Mouse (Mus musculus) lung, adult 2 months (tissue): ENCODE data around the gene Rreb1. TPM values are rescaled to one million over a fixed set of nuclear protein-coding genes. Genes with fewer than 3 reads are reported as not detected.

Experiments
- DNase-seq: peaks from one replicate; pipeline ENCODE4 v3.0.0; 2022
- H3K4me1 ChIP-seq: fragments of 200-500 bp; 2 replicates; pipeline ENCODE4 v1.6.1; 2011; ENCODE audit warnings: low read length; ENCODE audit not compliant: control insufficient read depth, insufficient read depth
- H3K4me3 ChIP-seq: fragments of 200-500 bp; replicated peaks from 2 replicates; pipeline ENCODE3; 2011; ENCODE audit warnings: low read depth, mild to moderate bottlenecking, control low read depth, low read length; ENCODE audit errors: extremely low read depth
- CTCF ChIP-seq: fragments of 200-500 bp; IDR thresholded peaks from 2 replicates; pipeline ENCODE4 v1.5.1; 2011; ENCODE audit warnings: mild to moderate bottlenecking, low read length, control low read depth; ENCODE audit not compliant: insufficient read depth
- POLR2A ChIP-seq: fragments of 200-500 bp; IDR thresholded peaks from 2 replicates; pipeline ENCODE4 v1.6.1; 2011; ENCODE audit warnings: low read depth, mild to moderate bottlenecking, control low read depth, low read length, borderline replicate concordance; ENCODE audit errors: extremely low read depth
- WGBS: fragments of 180-500 bp; shearing (Covaris S2); methylation state at CpG from one replicate; pipeline ENCODE4 v1.1.7; 2018; 5-methylcytosine and 5-hydroxymethylcytosine counted together
- polyA plus RNA-seq: library from polyadenylated mRNA; depleted of rRNA; stranded (reverse); fragments of >200 nt; gene quantifications from 2 replicates; pipeline ENCODE4 v1.2.3, GENCODE M21; 2012

The Rreb1 gene
- polyA plus RNA-seq, 1 experiment, result 23.7 TPM

DNA sequence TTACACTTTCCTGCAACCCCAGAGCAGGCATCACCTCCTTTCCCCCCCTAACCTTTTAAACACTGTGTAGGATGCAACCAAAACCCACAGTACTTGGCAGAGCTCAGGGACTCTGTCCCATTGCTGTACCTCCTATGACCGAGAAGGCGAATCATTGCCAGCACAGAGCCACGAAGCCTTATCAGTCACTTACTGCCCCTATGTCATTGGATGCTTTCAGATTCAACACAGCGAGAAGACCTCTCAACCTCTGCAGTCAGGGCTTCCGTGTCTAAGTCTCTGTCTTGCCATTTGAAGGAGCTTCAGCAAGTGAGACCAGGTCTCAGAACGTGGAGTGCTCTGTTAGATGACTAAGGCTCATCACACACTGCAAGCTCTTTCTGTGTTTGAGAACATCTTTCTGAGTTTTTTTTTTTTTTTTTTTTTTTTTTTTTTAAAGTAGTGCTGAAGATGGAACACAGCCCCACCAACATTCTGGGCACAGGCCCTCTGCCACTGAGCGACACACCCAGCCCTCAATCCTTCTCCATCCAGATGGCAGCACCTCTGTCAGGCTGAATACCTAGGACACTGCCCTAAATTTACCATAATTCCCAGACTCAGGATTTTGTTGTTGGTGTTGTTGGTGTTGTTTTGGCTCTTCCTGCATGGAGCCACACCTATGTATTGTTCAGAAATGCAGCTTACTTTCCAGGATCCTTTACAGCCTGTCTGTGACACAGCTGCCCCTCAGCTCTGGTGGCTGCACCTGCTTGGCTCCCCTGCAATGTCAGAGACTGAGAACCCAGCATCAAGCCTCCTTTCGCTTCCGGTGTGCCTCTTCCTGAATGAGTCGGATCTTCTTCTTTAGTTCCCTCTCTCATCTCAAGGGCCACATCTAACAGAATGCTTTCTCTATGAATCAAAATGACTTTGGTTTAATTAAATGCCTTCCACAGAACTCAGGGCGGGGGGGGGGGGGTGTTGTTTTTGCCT is 23.2 kb downstream of the Rreb1 start:
- DNase-seq, result no peak
- Histone ChIP-seq H3K4me3 (no peak overlapping the region), H3K4me1 (no peaks in the 10 kb centered on the region)
- 66% methylated on average over 11 of the region's 11 CpGs for WGBS
- TF ChIP-seq CTCF (no peak), POLR2A (no peak)

DNA sequence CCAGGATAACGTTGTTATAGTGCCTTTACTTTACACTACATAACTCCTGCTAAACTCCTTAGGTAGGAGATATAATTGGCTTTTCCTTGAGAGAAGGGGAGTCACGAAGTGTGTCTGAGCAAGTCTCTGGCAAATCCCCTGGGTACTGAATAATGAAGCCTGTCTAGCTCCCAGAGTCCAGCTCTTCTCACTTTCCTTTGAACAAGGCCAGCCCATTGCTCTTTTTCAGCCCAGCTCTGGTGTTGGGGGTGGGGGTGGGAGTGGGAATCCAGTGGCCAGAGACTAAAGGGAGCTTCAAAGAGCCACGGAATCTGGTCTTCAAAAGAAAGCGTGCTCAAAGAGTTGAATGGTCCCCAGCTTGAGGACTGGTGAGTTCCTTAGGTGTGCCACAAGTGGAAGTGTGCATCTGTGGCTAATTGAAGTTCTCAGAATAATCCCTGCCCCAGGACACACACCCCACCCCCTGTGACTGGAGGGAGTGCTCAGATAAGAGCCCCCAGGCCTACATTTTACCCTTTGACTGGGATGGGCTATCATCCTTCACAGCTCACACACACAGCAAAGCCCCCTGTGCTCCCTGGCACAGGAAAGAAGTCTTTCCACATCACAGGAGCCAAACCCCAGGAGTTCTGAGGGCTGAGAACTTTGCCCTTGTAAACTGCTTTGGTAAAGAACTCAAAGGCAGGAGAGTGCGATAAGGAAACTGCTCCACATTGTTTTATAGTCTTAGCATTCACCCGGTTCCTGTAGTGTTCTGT is 24.2 kb downstream of the Rreb1 start:
- DNase-seq, result no peak

DNA sequence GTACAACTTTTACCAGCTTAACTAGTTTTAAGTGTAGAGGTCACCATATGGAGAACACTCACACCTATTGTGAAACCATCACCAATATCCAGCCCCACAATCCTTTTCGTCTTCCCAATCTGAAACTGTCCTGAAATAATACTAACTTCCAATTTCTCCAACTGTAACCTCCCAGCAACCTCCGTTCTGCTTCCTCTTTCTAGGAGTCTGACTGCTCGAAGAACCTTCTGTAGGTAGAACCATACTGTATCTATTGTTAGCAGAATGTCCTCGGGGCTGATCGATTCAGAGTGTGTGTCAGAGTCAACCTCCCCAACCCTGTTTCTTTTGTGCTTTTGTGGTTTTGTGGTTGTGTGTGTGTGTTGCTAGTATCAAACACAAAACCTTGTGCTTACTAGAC is 25.0 kb downstream of the Rreb1 start:
- 73% methylated on average over 5 of the region's 5 CpGs for WGBS
- Histone ChIP-seq H3K4me3 (no peak overlapping the region), H3K4me1 (no peaks in the 10 kb centered on the region)
- DNase-seq, result no peak
- no peak for TF ChIP-seq POLR2A
- no peak for TF ChIP-seq CTCF

More for the DNA sequence above, 24.2 kb downstream of the Rreb1 start:
- H3K4me3 ChIP-seq, result no peak overlapping the region
- 63% methylated on average over 6 of the region's 6 CpGs for whole genome bisulfite sequencing
- H3K4me1 ChIP-seq, result no peaks in the 10 kb centered on the region
- TF ChIP-seq CTCF (no peak), POLR2A (no peak)

DNA sequence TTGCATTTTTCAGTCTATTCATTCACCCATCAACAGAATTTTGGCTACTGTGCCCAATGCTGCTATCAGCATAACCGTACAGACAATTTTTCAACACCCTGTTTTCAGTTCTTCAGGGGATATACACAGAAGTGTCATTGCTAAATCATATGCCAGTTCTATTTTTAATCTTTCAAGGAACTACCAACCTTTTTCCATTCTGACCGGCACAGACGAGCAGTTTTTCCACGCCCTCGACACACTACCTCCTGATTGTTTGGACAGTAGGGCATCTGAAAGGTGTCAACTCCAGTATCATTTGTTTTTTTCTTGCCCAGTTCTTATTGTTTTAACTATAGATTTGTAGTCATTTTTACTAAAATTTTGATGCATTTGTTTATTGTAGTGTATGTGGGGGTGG is 25.8 kb downstream of the Rreb1 start:
- Histone ChIP-seq H3K4me3 (no peak overlapping the region), H3K4me1 (no peaks in the 10 kb centered on the region)
- TF ChIP-seq CTCF, result no peak
- no peak for TF ChIP-seq POLR2A
- DNase-seq, result no peak
- WGBS, result 73% methylated on average over 5 of the region's 5 CpGs

DNA sequence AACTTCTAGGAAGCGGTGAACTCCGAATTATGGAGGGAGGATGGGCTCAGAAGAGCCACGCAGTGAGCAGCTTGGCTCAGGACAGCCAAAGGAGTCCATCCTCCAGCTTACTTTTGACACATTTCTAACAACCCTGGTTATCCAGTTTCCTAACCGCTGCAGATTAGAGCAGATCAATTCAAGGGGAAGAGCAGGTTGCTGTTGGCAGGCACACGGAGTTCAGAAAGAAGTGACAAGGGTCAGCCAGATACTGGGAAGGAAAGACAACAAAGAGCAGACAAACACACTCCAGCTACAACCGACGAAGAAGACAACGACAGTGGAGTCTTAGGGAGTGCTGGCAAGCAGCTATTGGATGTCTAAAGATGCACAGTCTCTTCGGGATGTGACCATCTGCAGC is 36.8 kb downstream of the Rreb1 start:
- Histone ChIP-seq H3K4me3 (no peak overlapping the region), H3K4me1 (no peaks in the 10 kb centered on the region)
- TF ChIP-seq CTCF, result no peak
- TF ChIP-seq POLR2A, result no peak
- 72% methylated on average over 9 of the region's 9 CpGs for WGBS
- no peak for DNase-seq

DNA sequence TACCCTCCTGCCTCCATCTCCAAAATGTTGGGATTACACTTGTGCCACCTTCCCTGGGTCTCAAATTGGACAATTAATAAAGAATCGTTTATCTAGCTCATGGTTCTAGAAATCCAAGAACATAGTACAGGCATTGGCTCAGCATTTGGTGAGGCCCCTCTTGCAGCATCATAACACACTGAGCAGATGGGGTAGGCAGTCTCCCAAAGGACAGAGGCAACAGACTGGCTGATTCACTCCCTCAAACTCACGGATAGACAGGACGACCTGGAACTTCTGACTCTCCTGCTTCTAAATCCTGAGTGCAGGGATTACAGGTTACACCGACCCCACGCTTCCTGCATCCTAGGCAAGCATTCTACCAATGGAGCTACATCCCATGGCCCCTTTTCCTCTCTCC is 38.5 kb downstream of the Rreb1 start:
- WGBS, result 85% methylated on average over 5 of the region's 5 CpGs
- no peak for DNase-seq
- H3K4me3 ChIP-seq, result no peak overlapping the region
- H3K4me1 ChIP-seq, result no peaks in the 10 kb centered on the region
- TF ChIP-seq CTCF (no peak), POLR2A (no peak)

DNA sequence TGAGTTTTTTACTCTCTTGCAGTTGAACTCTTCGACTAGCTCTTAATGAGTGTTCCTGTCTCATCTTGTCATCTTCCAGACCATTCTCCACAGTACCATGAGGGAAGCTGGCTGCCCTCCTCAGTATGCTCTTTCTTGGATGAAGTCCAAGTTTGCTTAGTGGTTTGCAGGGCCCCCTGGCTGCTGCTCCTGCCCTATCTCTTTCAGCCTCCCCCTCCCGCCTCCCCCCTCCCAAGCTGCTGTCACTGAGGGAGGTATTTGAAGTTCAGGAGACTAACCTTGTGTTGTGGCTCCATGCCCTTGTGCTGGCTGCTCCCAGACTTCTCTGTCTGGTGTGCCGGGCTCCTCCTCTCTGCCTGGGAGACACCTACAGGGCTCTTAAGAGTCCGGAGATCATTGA is 43.2 kb downstream of the Rreb1 start:
- WGBS, result 19% methylated on average over 4 of the region's 4 CpGs
- Histone ChIP-seq H3K4me3 (no peak overlapping the region), H3K4me1 (no peaks in the 10 kb centered on the region; the same call in 1 of the 2 replicates)
- no peak for TF ChIP-seq CTCF
- TF ChIP-seq POLR2A, result no peak
- DNase-seq, result no peak

DNA sequence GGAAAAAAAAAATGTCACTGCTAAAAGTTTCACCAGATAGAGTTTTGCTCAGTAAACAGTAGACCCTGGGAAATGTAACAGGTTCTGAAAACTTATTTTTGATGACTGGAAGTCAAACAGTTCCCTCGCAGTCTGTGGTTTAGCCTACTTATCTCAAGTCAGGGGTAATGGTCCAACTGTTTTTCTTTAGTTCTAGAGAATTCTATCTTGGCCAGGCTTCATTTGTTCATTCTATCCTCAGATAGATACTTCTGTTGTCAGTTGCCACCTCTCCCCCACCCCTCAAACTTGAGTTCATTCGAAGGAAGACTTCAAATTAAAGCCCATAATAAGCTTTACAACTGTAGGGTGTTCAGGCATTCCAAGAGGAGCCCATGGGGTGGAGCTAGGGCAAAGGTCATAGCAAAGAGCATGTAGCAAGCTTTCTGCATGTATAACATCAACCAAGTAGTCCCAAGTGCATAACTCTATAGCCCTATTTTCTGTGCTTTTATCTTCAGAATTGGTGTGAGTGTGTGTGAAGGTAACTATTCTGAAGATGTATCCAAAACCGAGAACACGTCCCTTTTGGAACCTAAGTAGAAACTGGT is 46.2 kb downstream of the Rreb1 start:
- peaks cover 6% of the 10 kb centered on the region for H3K4me1 ChIP-seq
- no peak overlapping the region for H3K4me3 ChIP-seq
- no peak for DNase-seq
- WGBS, result 68% methylated on average over 4 of the region's 4 CpGs
- TF ChIP-seq POLR2A (no peak), CTCF (no peak)

DNA sequence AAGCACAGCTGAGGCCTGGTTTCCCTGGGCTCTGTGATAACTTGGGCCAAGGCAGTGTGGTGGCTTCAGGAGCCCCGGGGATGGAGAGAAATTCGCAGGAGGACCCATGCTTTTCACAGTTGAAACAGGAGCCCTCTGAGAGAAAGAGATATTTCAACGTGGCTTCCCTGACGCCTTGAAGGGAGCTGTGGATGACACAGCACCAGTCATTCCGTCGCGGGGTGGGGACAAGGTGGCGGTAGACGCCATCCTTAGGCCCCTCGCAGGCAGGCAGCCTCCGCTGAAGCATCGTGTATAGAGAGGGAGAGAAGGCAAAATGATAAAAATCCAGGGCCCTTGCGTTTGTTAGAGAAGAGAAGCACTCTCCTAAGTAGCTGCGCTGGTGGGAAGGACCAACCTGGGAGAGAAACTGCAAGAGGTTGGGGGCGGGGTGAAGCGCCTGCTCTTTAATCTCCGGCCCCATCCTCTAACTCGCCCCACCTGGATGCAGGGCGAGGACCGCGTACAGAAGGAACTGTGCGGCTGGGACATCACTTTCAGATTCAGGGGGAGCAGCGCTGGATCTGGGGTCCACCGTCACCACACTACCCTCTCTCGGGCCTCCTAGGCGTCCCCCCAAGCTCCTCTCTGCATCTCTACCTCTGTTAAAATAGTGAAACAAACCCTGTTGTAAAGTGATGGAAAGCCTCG is 46.9 kb downstream of the Rreb1 start:
- 20% methylated on average over 27 of the region's 27 CpGs for WGBS
- Histone ChIP-seq H3K4me3 (peak overlapping the region; percentile 97), H3K4me1 (peaks cover 7% of the 10 kb centered on the region)
- TF ChIP-seq POLR2A (no peak), CTCF (no peak)
- peak; percentile 46 for DNase-seq
